Mouse (Mus musculus): ENCODE data around the gene Hist2h3c2. TPM values are rescaled to one million over a fixed set of nuclear protein-coding genes. Genes with fewer than 3 reads are reported as not detected.

The Hist2h3c2 gene
- polyA plus RNA-seq, 1 experiment from 2014 or later: 8.0 TPM

- no peaks in the 10 kb centered on the region for H3K36me3 ChIP-seq (ENCODE audit: control insufficient read depth, insufficient read depth, low read length)
- under 1% methylated on average over 40 of the region's 40 CpGs for WGBS
- peak within 1 kb of the TSS; percentile 84 for H3K4me2 ChIP-seq
- ATAC-seq (replicated peaks; ENCODE audit: low FRiP score) (peak; percentile 88), DNase-seq (ENCODE audit: low spot score) (peak; percentile 98)
- H3K27ac ChIP-seq (ENCODE audit: low read depth, low read length): peak within 1 kb of the TSS; percentile 100
- H3K27me3 ChIP-seq (replicated peaks; ENCODE audit: control insufficient read depth, insufficient read depth, low read length): no peaks in the 10 kb centered on the region
- peak within 1 kb of the TSS; percentile 93 for H3K9ac ChIP-seq (ENCODE audit: low read depth, low read length)
- peak within 1 kb of the TSS; percentile 56 for H3K4me3 ChIP-seq (ENCODE audit: low read depth, low read length)
- no peaks in the 10 kb centered on the region for H3K9me3 ChIP-seq (ENCODE audit: control insufficient read depth, low read length)
- peaks cover 17% of the 10 kb centered on the region for H3K4me1 ChIP-seq (replicated peaks; ENCODE audit: control insufficient read depth, insufficient read depth, low read length)
These were observed 24.1 kb upstream of the Hist2h3c2 start, which contains the start of gene Hist2h4 for GRCm38 (mm10) chr3:96262979-96263550. Gene Hist2h4, minus strand, starts transcription at chr3:96263311.

GRCm38 (mm10) chr3:96262216-96262875 is 23.4 kb upstream of the Hist2h3c2 start:
- peak overlapping the region; percentile 100 for H3K27ac ChIP-seq (ENCODE audit: low read depth, low read length)
- peaks cover 17% of the 10 kb centered on the region for H3K4me1 ChIP-seq (replicated peaks; ENCODE audit: control insufficient read depth, insufficient read depth, low read length)
- H3K4me2 ChIP-seq: peak overlapping the region; percentile 84
- peak overlapping the region; percentile 93 for H3K9ac ChIP-seq (ENCODE audit: low read depth, low read length)
- no peaks in the 10 kb centered on the region for H3K9me3 ChIP-seq (ENCODE audit: control insufficient read depth, low read length)
- peak overlapping the region; percentile 56 for H3K4me3 ChIP-seq (ENCODE audit: low read depth, low read length)
- H3K27me3 ChIP-seq (replicated peaks; ENCODE audit: control insufficient read depth, insufficient read depth, low read length): no peaks in the 10 kb centered on the region
- 2% methylated on average over 19 of the region's 19 CpGs for WGBS
- ATAC-seq (replicated peaks; ENCODE audit: low FRiP score) (peak; percentile 77), DNase-seq (ENCODE audit: low spot score) (peak; percentile 75)
- no peaks in the 10 kb centered on the region for H3K36me3 ChIP-seq (ENCODE audit: control insufficient read depth, insufficient read depth, low read length)

DNA sequence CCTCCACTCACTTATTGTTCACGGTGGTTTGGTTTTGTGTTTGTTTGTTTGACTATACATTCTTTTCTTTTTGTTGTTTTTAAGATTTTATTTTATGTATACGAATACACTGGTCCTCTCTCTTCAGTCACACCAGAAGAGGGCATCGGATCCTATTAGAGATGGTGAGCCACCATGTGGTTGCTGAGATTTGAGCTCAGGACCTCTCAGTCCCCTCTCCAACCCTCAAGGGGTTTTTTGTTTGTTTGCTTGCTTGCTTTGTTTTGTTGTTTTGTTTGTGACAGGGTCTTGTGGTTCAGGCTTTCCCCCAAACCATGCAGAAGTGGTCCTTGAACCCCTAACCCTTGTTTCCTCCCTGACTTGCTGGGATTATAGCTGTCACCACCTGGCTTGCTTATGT is 22.7 kb upstream of the Hist2h3c2 start:
- 62% methylated on average over 3 of the region's 3 CpGs for WGBS
- Histone ChIP-seq H3K27ac (ENCODE audit: low read depth, low read length) (peak overlapping the region; percentile 100), H3K4me1 (replicated peaks; ENCODE audit: control insufficient read depth, insufficient read depth, low read length) (peaks cover 17% of the 10 kb centered on the region), H3K9me3 (ENCODE audit: control insufficient read depth, low read length) (no peaks in the 10 kb centered on the region), H3K4me2 (peak overlapping the region; percentile 84), H3K27me3 (replicated peaks; ENCODE audit: control insufficient read depth, insufficient read depth, low read length) (no peaks in the 10 kb centered on the region), H3K9ac (ENCODE audit: low read depth, low read length) (peak overlapping the region; percentile 93), H3K4me3 (ENCODE audit: low read depth, low read length) (peak overlapping the region; percentile 56; the same call in 1 of the 2 replicates), H3K36me3 (ENCODE audit: control insufficient read depth, insufficient read depth, low read length) (no peaks in the 10 kb centered on the region)
- DNase-seq (ENCODE audit: low spot score) (no peak), ATAC-seq (replicated peaks; ENCODE audit: low FRiP score) (no peak)

GRCm38 (mm10) chr3:96260220-96260619 is 21.3 kb upstream of the Hist2h3c2 start:
- Histone ChIP-seq H3K4me2 (no peak overlapping the region), H3K9ac (ENCODE audit: low read depth, low read length) (no peak overlapping the region), H3K27ac (ENCODE audit: low read depth, low read length) (no peak overlapping the region), H3K27me3 (replicated peaks; ENCODE audit: control insufficient read depth, insufficient read depth, low read length) (no peaks in the 10 kb centered on the region), H3K9me3 (ENCODE audit: control insufficient read depth, low read length) (no peaks in the 10 kb centered on the region), H3K36me3 (ENCODE audit: control insufficient read depth, insufficient read depth, low read length) (no peaks in the 10 kb centered on the region), H3K4me3 (ENCODE audit: low read depth, low read length) (no peak overlapping the region), H3K4me1 (replicated peaks; ENCODE audit: control insufficient read depth, insufficient read depth, low read length) (peaks cover 17% of the 10 kb centered on the region)
- DNase-seq (ENCODE audit: low spot score) (no peak), ATAC-seq (replicated peaks; ENCODE audit: low FRiP score) (no peak)
- 92% methylated on average over 5 of the region's 5 CpGs for WGBS

DNA sequence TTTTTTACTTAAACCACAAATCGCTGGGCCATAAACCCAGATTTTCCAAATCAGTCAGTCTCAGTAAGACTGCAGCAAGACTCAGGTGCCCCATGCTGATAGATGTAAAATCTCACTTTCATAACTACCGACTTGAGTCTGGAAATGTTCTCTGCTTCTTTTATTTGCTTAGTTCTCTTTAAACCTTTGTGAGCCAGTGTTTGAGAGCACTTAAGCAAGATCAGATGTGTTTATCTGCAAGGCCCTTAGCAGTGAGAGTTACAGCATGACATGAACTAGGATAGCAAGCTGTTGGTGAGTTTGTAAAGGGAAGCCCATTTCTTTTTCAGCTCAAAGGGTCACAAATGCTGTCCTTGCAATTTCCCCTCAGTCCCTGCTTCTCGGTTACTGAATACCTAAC is 18.3 kb upstream of the Hist2h3c2 start:
- H3K36me3 ChIP-seq (ENCODE audit: control insufficient read depth, insufficient read depth, low read length): no peaks in the 10 kb centered on the region
- 73% methylated on average over 3 of the region's 3 CpGs for WGBS
- H3K4me1 ChIP-seq (replicated peaks; ENCODE audit: control insufficient read depth, insufficient read depth, low read length): peaks cover 20% of the 10 kb centered on the region; the same call in 1 of the 2 replicates
- no peak overlapping the region for H3K9ac ChIP-seq (ENCODE audit: low read depth, low read length)
- no peaks in the 10 kb centered on the region for H3K27me3 ChIP-seq (replicated peaks; ENCODE audit: control insufficient read depth, insufficient read depth, low read length)
- no peaks in the 10 kb centered on the region for H3K9me3 ChIP-seq (ENCODE audit: control insufficient read depth, low read length)
- H3K4me2 ChIP-seq: no peak overlapping the region
- H3K4me3 ChIP-seq (ENCODE audit: low read depth, low read length): no peak overlapping the region
- ATAC-seq (replicated peaks; ENCODE audit: low FRiP score) (no peak), DNase-seq (ENCODE audit: low spot score) (no peak)
- H3K27ac ChIP-seq (ENCODE audit: low read depth, low read length): no peak overlapping the region

DNA sequence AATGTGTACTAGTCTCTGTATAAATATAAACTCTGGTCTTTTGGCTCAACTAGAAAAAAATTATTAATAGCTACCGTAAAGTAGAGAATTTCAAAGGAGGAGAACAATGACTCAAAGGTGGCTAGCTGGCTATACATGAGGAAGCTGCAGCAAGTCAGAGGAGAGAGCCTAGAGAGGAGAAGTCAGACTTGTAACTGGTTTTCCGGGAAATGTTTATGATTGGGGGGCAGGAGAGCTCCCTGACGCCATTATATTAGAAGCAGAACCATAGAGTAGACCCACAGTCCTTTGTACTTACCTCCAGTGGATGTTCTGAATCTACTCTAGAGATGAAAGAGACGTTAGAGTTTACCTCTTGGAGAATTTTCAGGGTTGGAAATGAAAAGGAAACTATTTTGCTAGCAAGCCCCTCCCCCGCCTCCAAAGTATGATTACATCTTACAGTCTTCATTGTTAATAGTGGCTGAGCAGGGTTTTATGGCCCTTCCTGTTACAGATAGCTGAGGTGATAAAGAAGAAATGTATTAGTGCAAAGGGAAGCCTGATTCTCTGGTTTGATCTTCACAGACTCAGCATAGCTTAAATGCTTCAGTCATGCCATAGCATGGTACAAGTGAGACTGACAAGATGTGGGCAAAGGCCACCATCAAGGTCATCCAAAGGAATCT is 17.1 kb upstream of the Hist2h3c2 start:
- no peak overlapping the region for H3K27ac ChIP-seq (ENCODE audit: low read depth, low read length)
- H3K27me3 ChIP-seq (replicated peaks; ENCODE audit: control insufficient read depth, insufficient read depth, low read length): no peaks in the 10 kb centered on the region
- ATAC-seq (replicated peaks; ENCODE audit: low FRiP score) (no peak), DNase-seq (ENCODE audit: low spot score) (no peak)
- H3K9ac ChIP-seq (ENCODE audit: low read depth, low read length): no peak overlapping the region
- 75% methylated on average over 5 of the region's 5 CpGs for WGBS
- peaks cover 15% of the 10 kb centered on the region; the same call in 1 of the 2 replicates for H3K4me1 ChIP-seq (replicated peaks; ENCODE audit: control insufficient read depth, insufficient read depth, low read length)
- H3K9me3 ChIP-seq (ENCODE audit: control insufficient read depth, low read length): no peaks in the 10 kb centered on the region
- H3K4me2 ChIP-seq: no peak overlapping the region
- H3K36me3 ChIP-seq (ENCODE audit: control insufficient read depth, insufficient read depth, low read length): no peaks in the 10 kb centered on the region
- no peak overlapping the region for H3K4me3 ChIP-seq (ENCODE audit: low read depth, low read length)

DNA sequence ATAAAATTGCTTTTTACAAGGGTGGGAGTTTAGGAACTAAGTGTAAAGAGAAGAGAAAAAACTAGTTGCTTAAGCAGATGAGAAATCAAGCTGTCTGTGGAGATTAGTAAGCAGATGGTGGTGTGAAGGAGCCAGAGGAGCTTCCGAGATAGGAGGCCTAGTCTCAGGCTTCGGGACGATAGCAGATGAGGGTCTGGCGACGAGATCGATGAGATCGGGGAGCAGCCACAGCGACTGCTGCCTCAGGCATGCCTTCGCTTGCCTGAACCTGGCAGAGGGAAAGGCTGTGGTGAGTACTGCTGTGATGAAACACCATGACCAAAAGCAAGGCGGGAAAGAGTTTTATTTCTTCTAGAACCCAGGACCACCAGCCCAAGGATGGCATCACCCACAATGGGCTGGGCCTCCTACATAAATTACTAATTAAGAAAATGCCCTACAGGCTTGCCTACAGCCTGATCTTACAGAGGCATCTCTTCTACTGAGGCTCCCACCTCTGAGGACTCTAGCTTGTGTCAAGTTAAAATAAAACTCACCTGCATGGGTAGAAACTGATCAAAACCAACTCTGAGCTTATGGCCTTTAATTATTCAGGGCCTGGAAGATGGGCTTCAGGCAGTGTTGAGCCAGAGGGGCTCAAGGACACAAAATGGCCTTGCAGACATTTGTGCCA is 15.9 kb upstream of the Hist2h3c2 start:
- H3K4me3 ChIP-seq (ENCODE audit: low read depth, low read length): 0 out of 2 replicates have a peak overlapping the region, but pooled peaks have one; percentile 8
- peak overlapping the region; percentile 58 for H3K9ac ChIP-seq (ENCODE audit: low read depth, low read length)
- no peak for DNase-seq (ENCODE audit: low spot score)
- peak; percentile 95 for ATAC-seq (replicated peaks; ENCODE audit: low FRiP score)
- WGBS: 28% methylated on average over 10 of the region's 10 CpGs
- H3K36me3 ChIP-seq (ENCODE audit: control insufficient read depth, insufficient read depth, low read length): no peaks in the 10 kb centered on the region
- no peaks in the 10 kb centered on the region for H3K27me3 ChIP-seq (replicated peaks; ENCODE audit: control insufficient read depth, insufficient read depth, low read length)
- peak overlapping the region; percentile 46 for H3K4me2 ChIP-seq
- H3K9me3 ChIP-seq (ENCODE audit: control insufficient read depth, low read length): no peaks in the 10 kb centered on the region
- H3K4me1 ChIP-seq (replicated peaks; ENCODE audit: control insufficient read depth, insufficient read depth, low read length): peaks cover 15% of the 10 kb centered on the region; the same call in 1 of the 2 replicates
- peak overlapping the region; percentile 70; the same call in 1 of the 2 replicates for H3K27ac ChIP-seq (ENCODE audit: low read depth, low read length)

DNA sequence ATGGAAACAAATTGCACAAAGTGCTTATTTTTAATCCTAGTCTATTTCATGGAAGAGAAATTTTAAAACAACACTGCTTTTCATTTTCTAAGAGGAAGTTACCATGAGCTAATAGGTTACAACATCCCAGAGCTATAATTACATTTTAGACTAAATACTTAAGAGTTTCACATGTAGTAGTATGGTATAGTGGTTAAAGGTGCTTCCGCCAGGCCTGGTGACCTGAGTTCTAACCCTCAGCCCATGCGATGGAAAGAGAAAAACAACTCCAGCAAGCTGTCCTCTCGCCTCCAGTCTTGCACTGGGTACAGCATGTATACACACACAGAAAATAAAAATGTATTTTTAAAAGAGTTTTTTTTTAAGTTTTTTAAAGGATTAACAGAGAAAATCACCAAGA is 12.9 kb upstream of the Hist2h3c2 start:
- H3K4me3 ChIP-seq (ENCODE audit: low read depth, low read length): no peak overlapping the region
- H3K36me3 ChIP-seq (ENCODE audit: control insufficient read depth, insufficient read depth, low read length): no peaks in the 10 kb centered on the region
- no peak overlapping the region for H3K27ac ChIP-seq (ENCODE audit: low read depth, low read length)
- ATAC-seq (replicated peaks; ENCODE audit: low FRiP score) (no peak), DNase-seq (ENCODE audit: low spot score) (no peak)
- 84% methylated on average over 3 of the region's 3 CpGs for WGBS
- no peaks in the 10 kb centered on the region for H3K9me3 ChIP-seq (ENCODE audit: control insufficient read depth, low read length)
- H3K27me3 ChIP-seq (replicated peaks; ENCODE audit: control insufficient read depth, insufficient read depth, low read length): no peaks in the 10 kb centered on the region
- H3K4me2 ChIP-seq: no peak overlapping the region
- H3K9ac ChIP-seq (ENCODE audit: low read depth, low read length): no peak overlapping the region
- peaks cover 24% of the 10 kb centered on the region for H3K4me1 ChIP-seq (replicated peaks; ENCODE audit: control insufficient read depth, insufficient read depth, low read length)
